Mouse (Mus musculus): Measurements from ENCODE around the gene Rbbp4. TPM values are rescaled to one million over a fixed set of nuclear protein-coding genes. Genes with fewer than 3 reads are reported as not detected.
A peak's percentile ranks its signal among the peaks of the same experiment; 100 is the strongest.
"Not testable (repeated sequence)": the region's sequence is repeated elsewhere in the genome, so short reads cannot be mapped to it uniquely, and the experiment has no call there.

Gene Rbbp4
- polyA plus RNA-seq, 1 experiment from 2014 or later: 291 TPM

DNA sequence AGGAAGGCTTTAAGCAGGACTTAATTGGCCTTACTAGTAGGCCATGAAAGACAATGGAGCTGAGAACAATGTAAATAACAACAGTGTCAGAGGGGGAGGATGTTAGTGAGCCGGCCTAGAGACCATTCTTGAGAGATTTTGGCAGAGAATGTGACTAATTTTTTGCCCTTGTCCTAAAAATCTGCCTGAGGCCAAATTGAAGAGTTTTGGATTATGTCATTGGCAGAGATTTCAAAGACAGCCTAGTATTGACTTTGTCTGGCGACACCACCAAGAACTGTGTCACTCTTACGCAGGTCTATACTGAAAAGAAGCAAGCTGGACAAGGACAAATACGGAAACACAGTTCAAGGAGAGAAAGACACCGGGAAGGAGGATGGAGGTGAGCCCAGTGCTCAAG, 27.6 kb upstream of the Rbbp4 start:
- H3K4me3 ChIP-seq (ENCODE audit: low read length): no peak overlapping the region
- no peaks in the 10 kb centered on the region for H3K9me3 ChIP-seq (replicated peaks; ENCODE audit: control insufficient read depth, low read length)
- WGBS: 82% methylated on average over 5 of the region's 5 CpGs
- H3K9ac ChIP-seq (ENCODE audit: low read length): no peak overlapping the region
- H3K4me2 ChIP-seq (ENCODE audit: low read depth, low read length): no peak overlapping the region
- peaks cover 9% of the 10 kb centered on the region; the same call in 1 of the 2 replicates for H3K36me3 ChIP-seq (ENCODE audit: control insufficient read depth, insufficient read depth)
- no peaks in the 10 kb centered on the region for H3K27me3 ChIP-seq (ENCODE audit: control insufficient read depth, insufficient read depth, low read length)
- H3K4me1 ChIP-seq (ENCODE audit: control insufficient read depth, insufficient read depth, low read length): no peaks in the 10 kb centered on the region
- no peak overlapping the region for H3K27ac ChIP-seq (ENCODE audit: low read length)
- ATAC-seq (replicated peaks; ENCODE audit: extremely low read depth, insufficient read depth, low FRiP score): no peak

DNA sequence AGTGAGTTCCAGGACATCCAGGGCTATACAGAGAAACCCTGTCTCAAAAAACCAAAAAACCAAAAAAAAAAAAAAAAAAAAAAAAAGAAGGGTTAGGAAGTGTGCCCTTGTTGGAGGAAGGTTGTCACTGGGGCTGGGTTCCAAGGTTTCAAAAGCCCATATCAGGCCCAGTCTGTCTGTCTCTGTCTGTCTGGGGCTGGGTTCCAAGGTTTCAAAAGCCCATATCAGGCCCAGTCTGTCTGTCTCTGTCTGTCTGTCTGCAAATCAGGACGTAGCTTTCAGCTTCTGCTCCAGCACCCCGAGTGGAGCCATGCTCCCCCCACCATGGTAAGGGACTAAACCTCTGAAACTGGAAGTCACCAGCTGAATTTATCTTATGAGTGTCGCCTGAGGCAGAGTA, 27.1 kb upstream of the Rbbp4 start:
- H3K27me3 ChIP-seq (ENCODE audit: control insufficient read depth, insufficient read depth, low read length); H3K4me2 ChIP-seq (ENCODE audit: low read depth, low read length); H3K4me3 ChIP-seq (ENCODE audit: low read length); H3K4me1 ChIP-seq (ENCODE audit: control insufficient read depth, insufficient read depth, low read length); H3K9me3 ChIP-seq (replicated peaks; ENCODE audit: control insufficient read depth, low read length); H3K9ac ChIP-seq (ENCODE audit: low read length); ATAC-seq (replicated peaks; ENCODE audit: extremely low read depth, insufficient read depth, low FRiP score); H3K27ac ChIP-seq (ENCODE audit: low read length); H3K36me3 ChIP-seq (ENCODE audit: control insufficient read depth, insufficient read depth): not testable (repeated sequence)
- 85% methylated on average over 3 of the region's 3 CpGs for WGBS

DNA sequence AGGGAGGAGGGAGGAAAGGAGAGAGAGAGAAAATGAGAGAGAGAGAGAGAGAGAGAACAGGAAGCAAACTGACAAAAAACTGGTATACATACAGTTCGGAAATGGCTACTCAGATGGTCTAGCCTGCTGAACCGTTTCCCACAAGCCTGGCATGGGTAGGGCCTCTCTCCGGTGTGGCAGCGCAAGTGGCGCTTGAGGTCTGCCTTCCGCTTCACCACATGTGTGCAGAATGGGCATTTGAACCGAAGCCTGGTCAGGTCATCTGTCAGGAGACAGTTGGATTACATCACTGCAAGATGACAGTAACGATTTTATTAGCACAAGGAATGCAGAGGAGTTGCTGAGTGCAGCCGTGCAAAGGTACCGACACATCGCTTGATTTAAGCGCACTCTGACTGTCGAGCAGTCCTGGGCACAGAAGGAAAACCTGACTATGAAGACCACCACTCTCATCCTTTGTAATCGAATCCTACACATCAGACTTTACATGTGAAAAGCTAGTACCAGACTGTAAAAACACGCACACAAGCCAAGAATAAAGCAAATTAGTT, 22.5 kb upstream of the Rbbp4 start:
- H3K36me3 ChIP-seq (ENCODE audit: control insufficient read depth, insufficient read depth): peaks cover 20% of the 10 kb centered on the region; the same call in 1 of the 2 replicates
- no peak overlapping the region for H3K4me3 ChIP-seq (ENCODE audit: low read length)
- H3K27ac ChIP-seq (ENCODE audit: low read length): no peak overlapping the region
- no peak overlapping the region for H3K9ac ChIP-seq (ENCODE audit: low read length)
- H3K27me3 ChIP-seq (ENCODE audit: control insufficient read depth, insufficient read depth, low read length): no peaks in the 10 kb centered on the region
- no peak for ATAC-seq (replicated peaks; ENCODE audit: extremely low read depth, insufficient read depth, low FRiP score)
- no peaks in the 10 kb centered on the region for H3K4me1 ChIP-seq (ENCODE audit: control insufficient read depth, insufficient read depth, low read length)
- WGBS: 81% methylated on average over 15 of the region's 15 CpGs
- H3K4me2 ChIP-seq (ENCODE audit: low read depth, low read length): no peak overlapping the region
- H3K9me3 ChIP-seq (replicated peaks; ENCODE audit: control insufficient read depth, low read length): no peaks in the 10 kb centered on the region

DNA sequence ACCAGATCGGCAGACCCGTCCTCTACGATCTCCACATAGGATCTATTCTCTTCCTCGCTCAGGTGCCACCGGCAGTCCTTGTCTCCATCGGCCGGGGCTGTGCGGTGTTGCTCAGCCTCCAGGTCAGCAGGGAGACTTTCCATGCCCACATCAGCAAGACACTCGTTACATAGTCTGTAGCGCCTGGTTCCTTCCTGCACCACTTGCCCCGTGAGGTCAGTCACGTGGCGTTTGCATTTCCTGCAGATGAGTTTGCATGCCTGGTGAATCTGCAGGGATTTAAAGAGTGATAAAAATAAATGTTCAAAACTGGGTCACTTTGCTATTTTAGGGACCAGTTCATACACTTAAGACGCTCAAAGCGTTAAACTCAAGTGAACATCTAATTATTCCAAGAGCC, 19.1 kb upstream of the Rbbp4 start:
- peaks cover 15% of the 10 kb centered on the region; the same call in 1 of the 2 replicates for H3K36me3 ChIP-seq (ENCODE audit: control insufficient read depth, insufficient read depth)
- no peaks in the 10 kb centered on the region for H3K27me3 ChIP-seq (ENCODE audit: control insufficient read depth, insufficient read depth, low read length)
- no peaks in the 10 kb centered on the region for H3K4me1 ChIP-seq (ENCODE audit: control insufficient read depth, insufficient read depth, low read length)
- H3K4me3 ChIP-seq (ENCODE audit: low read length): no peak overlapping the region
- H3K9me3 ChIP-seq (replicated peaks; ENCODE audit: control insufficient read depth, low read length): no peaks in the 10 kb centered on the region
- H3K9ac ChIP-seq (ENCODE audit: low read length): no peak overlapping the region
- ATAC-seq (replicated peaks; ENCODE audit: extremely low read depth, insufficient read depth, low FRiP score): no peak
- H3K4me2 ChIP-seq (ENCODE audit: low read depth, low read length): no peak overlapping the region
- H3K27ac ChIP-seq (ENCODE audit: low read length): no peak overlapping the region
- 72% methylated on average over 15 of the region's 15 CpGs for WGBS

DNA sequence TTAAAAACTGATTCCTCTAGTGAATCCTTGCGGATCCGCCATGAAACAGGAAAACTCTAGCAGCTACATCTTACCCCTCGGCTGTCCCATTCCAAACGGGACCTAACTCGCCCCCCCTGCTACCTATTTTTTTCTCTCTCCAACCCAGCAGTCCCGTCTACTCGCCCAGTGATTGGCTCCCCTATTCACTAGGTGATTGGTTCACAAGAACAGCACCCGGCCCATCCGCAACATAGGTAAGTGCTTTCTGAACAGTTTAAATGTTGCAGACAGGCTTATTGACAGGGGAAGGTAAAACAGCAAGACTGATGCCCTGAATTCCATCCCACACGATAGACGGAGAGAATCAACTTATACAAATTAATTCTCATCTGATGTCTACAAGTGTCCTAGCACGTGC, 18.0 kb upstream of the Rbbp4 start:
- no peaks in the 10 kb centered on the region for H3K4me1 ChIP-seq (ENCODE audit: control insufficient read depth, insufficient read depth, low read length)
- H3K4me2 ChIP-seq (ENCODE audit: low read depth, low read length): no peak overlapping the region
- no peak overlapping the region for H3K27ac ChIP-seq (ENCODE audit: low read length)
- WGBS: 85% methylated on average over 12 of the region's 12 CpGs
- H3K9me3 ChIP-seq (replicated peaks; ENCODE audit: control insufficient read depth, low read length): no peaks in the 10 kb centered on the region
- H3K9ac ChIP-seq (ENCODE audit: low read length): no peak overlapping the region
- no peak overlapping the region for H3K4me3 ChIP-seq (ENCODE audit: low read length)
- H3K36me3 ChIP-seq (ENCODE audit: control insufficient read depth, insufficient read depth): peaks cover 13% of the 10 kb centered on the region; the same call in 1 of the 2 replicates
- no peaks in the 10 kb centered on the region for H3K27me3 ChIP-seq (ENCODE audit: control insufficient read depth, insufficient read depth, low read length)
- no peak for ATAC-seq (replicated peaks; ENCODE audit: extremely low read depth, insufficient read depth, low FRiP score)

DNA sequence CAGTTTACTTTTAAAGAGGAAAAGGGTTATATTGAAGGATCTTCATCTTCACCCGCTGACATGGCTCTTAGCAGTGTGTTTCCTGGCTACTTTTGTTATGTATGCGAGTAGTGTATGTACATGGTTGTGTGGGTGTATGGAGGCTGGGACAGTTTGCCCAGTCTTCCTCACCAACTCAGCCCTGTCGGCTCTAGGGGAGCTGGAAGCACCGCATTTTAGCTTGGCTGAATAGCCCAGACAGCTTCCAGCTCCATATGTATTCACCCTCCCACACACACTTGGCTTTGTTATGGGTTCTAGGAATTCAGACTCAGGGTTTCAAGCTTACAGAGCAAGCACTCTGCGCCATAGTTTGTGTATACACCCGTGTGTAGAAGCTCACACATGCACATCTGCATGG, 15.9 kb upstream of the Rbbp4 start:
- no peak for ATAC-seq (replicated peaks; ENCODE audit: extremely low read depth, insufficient read depth, low FRiP score)
- Histone ChIP-seq H3K27ac (ENCODE audit: low read length) (no peak overlapping the region), H3K9me3 (replicated peaks; ENCODE audit: control insufficient read depth, low read length) (no peaks in the 10 kb centered on the region), H3K4me2 (ENCODE audit: low read depth, low read length) (no peak overlapping the region), H3K4me1 (ENCODE audit: control insufficient read depth, insufficient read depth, low read length) (peaks cover 4% of the 10 kb centered on the region), H3K27me3 (ENCODE audit: control insufficient read depth, insufficient read depth, low read length) (no peaks in the 10 kb centered on the region), H3K9ac (ENCODE audit: low read length) (no peak overlapping the region), H3K36me3 (ENCODE audit: control insufficient read depth, insufficient read depth) (peaks cover 7% of the 10 kb centered on the region; the same call in 1 of the 2 replicates), H3K4me3 (ENCODE audit: low read length) (no peak overlapping the region)
- 66% methylated on average over 6 of the region's 6 CpGs for WGBS

DNA sequence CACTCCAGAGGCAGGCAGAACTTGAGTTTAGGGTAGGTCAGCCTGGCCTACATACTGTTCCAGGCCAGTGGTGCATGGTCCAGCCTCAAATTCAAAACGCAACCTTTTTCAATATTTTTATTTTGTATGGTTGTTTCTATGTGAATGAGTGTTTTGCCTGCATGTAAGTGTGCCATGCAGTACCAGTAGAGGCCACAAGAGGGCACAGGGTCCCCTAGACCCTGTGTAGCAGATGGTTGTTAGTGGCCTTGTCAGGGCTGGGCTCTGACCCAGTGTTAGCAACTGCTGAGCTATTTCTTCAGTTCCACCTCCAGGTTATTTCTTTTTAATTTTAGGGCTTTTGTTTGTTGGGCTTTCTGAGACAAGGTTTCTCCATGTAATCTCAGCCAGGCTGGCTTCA, 15.5 kb upstream of the Rbbp4 start:
- no peak overlapping the region for H3K27ac ChIP-seq (ENCODE audit: low read length)
- peaks cover 5% of the 10 kb centered on the region for H3K4me1 ChIP-seq (ENCODE audit: control insufficient read depth, insufficient read depth, low read length)
- 11% methylated on average over 1 of the region's 1 CpGs for WGBS
- peaks cover 4% of the 10 kb centered on the region; the same call in 1 of the 2 replicates for H3K36me3 ChIP-seq (ENCODE audit: control insufficient read depth, insufficient read depth)
- no peak overlapping the region for H3K9ac ChIP-seq (ENCODE audit: low read length)
- H3K9me3 ChIP-seq (replicated peaks; ENCODE audit: control insufficient read depth, low read length): no peaks in the 10 kb centered on the region
- peak; percentile 56 for ATAC-seq (replicated peaks; ENCODE audit: extremely low read depth, insufficient read depth, low FRiP score)
- H3K4me2 ChIP-seq (ENCODE audit: low read depth, low read length): no peak overlapping the region
- no peaks in the 10 kb centered on the region for H3K27me3 ChIP-seq (ENCODE audit: control insufficient read depth, insufficient read depth, low read length)
- H3K4me3 ChIP-seq (ENCODE audit: low read length): no peak overlapping the region

DNA sequence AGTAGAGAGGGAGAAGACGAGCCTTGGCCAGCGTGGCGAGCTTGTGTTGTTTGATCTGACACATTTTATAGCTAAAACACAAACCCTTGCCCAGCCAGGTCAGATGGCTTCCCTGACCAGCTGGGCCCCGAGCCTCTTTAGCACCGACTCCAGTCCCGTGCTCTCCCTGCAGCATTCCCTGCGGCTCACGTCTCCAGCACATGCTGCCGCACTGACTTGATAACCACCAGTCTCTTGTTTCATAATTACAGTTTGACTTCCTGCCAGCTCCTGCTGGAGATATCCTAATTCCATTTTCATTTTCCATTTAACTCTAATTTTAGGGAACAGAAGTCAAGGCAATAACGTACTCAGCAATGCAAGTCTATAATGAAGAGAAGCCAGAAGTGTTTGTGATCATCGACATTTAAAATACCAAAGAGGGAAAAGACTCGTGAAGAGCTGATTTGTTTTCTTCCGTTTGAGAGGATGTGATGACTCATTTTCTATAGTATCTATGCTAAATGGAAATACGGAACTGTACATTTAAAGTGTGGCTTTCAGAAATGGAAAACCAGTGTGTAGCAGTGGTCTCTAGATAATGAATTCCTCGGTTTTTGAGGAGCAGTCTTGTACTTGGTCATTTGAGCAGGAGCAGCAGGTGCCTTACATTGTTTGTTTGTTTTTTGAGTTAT, 11.4 kb upstream of the Rbbp4 start:
- ATAC-seq (replicated peaks; ENCODE audit: extremely low read depth, insufficient read depth, low FRiP score): peak; percentile 49; the same call in 1 of the 2 replicates
- no peak overlapping the region for H3K4me3 ChIP-seq (ENCODE audit: low read length)
- peaks cover 5% of the 10 kb centered on the region for H3K4me1 ChIP-seq (ENCODE audit: control insufficient read depth, insufficient read depth, low read length)
- WGBS: 45% methylated on average over 15 of the region's 15 CpGs
- no peak overlapping the region for H3K4me2 ChIP-seq (ENCODE audit: low read depth, low read length)
- no peaks in the 10 kb centered on the region for H3K27me3 ChIP-seq (ENCODE audit: control insufficient read depth, insufficient read depth, low read length)
- peaks cover 21% of the 10 kb centered on the region for H3K36me3 ChIP-seq (ENCODE audit: control insufficient read depth, insufficient read depth)
- H3K27ac ChIP-seq (ENCODE audit: low read length): peak overlapping the region; percentile 81
- peak overlapping the region; percentile 25; the same call in 1 of the 2 replicates for H3K9ac ChIP-seq (ENCODE audit: low read length)
- no peaks in the 10 kb centered on the region for H3K9me3 ChIP-seq (replicated peaks; ENCODE audit: control insufficient read depth, low read length)

DNA sequence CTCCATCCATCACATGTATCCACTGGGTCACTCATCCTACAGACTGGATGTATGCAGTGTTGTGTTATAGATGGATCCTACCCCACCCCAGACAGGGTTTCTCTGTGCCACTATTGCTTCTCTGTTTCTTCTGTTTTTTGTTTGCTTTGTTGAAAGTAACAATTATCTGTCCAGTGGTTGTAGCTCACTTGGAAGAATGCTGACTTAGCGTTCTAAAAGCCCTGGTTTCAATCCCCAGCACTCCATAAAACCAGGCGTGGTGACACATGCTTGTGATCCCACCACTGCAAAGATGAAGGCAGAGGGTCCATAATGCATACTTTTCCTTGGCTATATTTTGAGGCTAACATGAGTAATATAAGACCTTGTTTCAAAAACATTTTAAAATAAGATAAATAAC, 7.5 kb upstream of the Rbbp4 start:
- H3K9me3 ChIP-seq (replicated peaks; ENCODE audit: control insufficient read depth, low read length): no peaks in the 10 kb centered on the region
- no peaks in the 10 kb centered on the region for H3K27me3 ChIP-seq (ENCODE audit: control insufficient read depth, insufficient read depth, low read length)
- no peak overlapping the region for H3K4me2 ChIP-seq (ENCODE audit: low read depth, low read length)
- peaks cover 25% of the 10 kb centered on the region for H3K36me3 ChIP-seq (ENCODE audit: control insufficient read depth, insufficient read depth)
- H3K27ac ChIP-seq (ENCODE audit: low read length): no peak overlapping the region
- no peak overlapping the region for H3K4me3 ChIP-seq (ENCODE audit: low read length)
- no peak for ATAC-seq (replicated peaks; ENCODE audit: extremely low read depth, insufficient read depth, low FRiP score)
- WGBS: 88% methylated on average over 2 of the region's 2 CpGs
- no peak overlapping the region for H3K9ac ChIP-seq (ENCODE audit: low read length)
- H3K4me1 ChIP-seq (ENCODE audit: control insufficient read depth, insufficient read depth, low read length): peaks cover 5% of the 10 kb centered on the region

Data from heart, embryonic 16.5 days (tissue).